Mouse (Mus musculus): ENCODE measurements at regions not wholly inside any gene's neighbourhood (a gene's known extent, or its start where the extent isn't known, plus 50 kb on each side); places are given as distances from the start of the nearest gene placed in this dataset.

- Histone ChIP-seq H3K27ac (no peak overlapping the region), H3K9me3 (ENCODE audit: control insufficient read depth, low read length) (no peaks in the 10 kb centered on the region), H3K27me3 (ENCODE audit: control insufficient read depth, insufficient read depth, low read length) (no peaks in the 10 kb centered on the region), H3K36me3 (replicated peaks; ENCODE audit: control insufficient read depth, insufficient read depth, low read depth) (no peaks in the 10 kb centered on the region), H3K4me1 (replicated peaks; ENCODE audit: control insufficient read depth in 2 of 2, insufficient read depth in 2 of 2, low read length in 1 of 2) (no peaks in the 10 kb centered on the region), H3K9ac (replicated peaks) (no peak overlapping the region), H3K4me2 (ENCODE audit: low read depth) (no peak overlapping the region), H3K4me3 (ENCODE audit: insufficient read depth in 1 of 2, low read depth in 2 of 2, low read length in 2 of 2) (no peak overlapping the region)
- no peak for DNase-seq (ENCODE audit: low read depth in 3 of 3, low spot score in 3 of 3)
- no peak for ATAC-seq (ENCODE audit: insufficient read depth)
- no peak for TF ChIP-seq CTCF (IDR thresholded peaks at IDR 0.05; ENCODE audit: low read depth)
- no peak for TF ChIP-seq EP300 (IDR thresholded peaks at IDR 0.05; ENCODE audit: low read depth)
These were observed 550.7 kb downstream of the Nxph1 start for GRCm38 (mm10) chr6:9498921-9499320.

DNA sequence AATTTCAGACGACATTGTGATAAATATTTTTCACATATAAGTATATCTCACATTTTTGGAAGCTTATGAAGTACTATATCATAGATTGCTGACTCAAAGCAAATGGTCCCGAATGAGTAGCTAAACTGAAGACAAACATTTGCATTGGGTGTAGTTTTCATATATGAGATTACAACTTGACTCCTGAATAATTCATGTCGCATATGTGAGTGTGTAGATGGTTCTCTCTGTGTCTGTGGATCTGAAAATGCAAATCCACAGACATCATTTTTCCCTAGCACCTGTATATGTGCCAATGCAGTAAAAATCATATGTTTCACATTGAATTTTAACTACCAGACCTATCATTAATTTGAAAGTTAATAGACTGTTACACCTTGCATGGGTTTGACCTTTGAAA, 586.2 kb downstream of the Nxph1 start:
- Histone ChIP-seq H3K27ac (no peak overlapping the region), H3K9me3 (ENCODE audit: control insufficient read depth, low read length) (no peaks in the 10 kb centered on the region), H3K9ac (replicated peaks) (no peak overlapping the region), H3K4me1 (replicated peaks; ENCODE audit: control insufficient read depth in 2 of 2, insufficient read depth in 2 of 2, low read length in 1 of 2) (no peaks in the 10 kb centered on the region), H3K4me2 (ENCODE audit: low read depth) (no peak overlapping the region), H3K36me3 (replicated peaks; ENCODE audit: control insufficient read depth, insufficient read depth, low read depth) (no peaks in the 10 kb centered on the region), H3K27me3 (ENCODE audit: control insufficient read depth, insufficient read depth, low read length) (no peaks in the 10 kb centered on the region), H3K4me3 (ENCODE audit: insufficient read depth in 1 of 2, low read depth in 2 of 2, low read length in 2 of 2) (no peak overlapping the region)
- TF ChIP-seq CTCF (IDR thresholded peaks at IDR 0.05; ENCODE audit: low read depth): no peak
- no peak for TF ChIP-seq EP300 (IDR thresholded peaks at IDR 0.05; ENCODE audit: low read depth)
- DNase-seq (ENCODE audit: low read depth in 3 of 3, low spot score in 3 of 3) (no peak), ATAC-seq (ENCODE audit: insufficient read depth) (no peak)
- WGBS (ENCODE audit: insufficient replicate concordance): 36% methylated on average over 3 of the region's 3 CpGs

GRCm38 (mm10) chr6:9538737-9539136, 590.5 kb downstream of the Nxph1 start:
- Histone ChIP-seq H3K9me3 (ENCODE audit: control insufficient read depth, low read length) (no peaks in the 10 kb centered on the region), H3K4me2 (ENCODE audit: low read depth) (no peak overlapping the region), H3K9ac (replicated peaks) (no peak overlapping the region), H3K27ac (no peak overlapping the region), H3K27me3 (ENCODE audit: control insufficient read depth, insufficient read depth, low read length) (no peaks in the 10 kb centered on the region), H3K4me3 (ENCODE audit: insufficient read depth in 1 of 2, low read depth in 2 of 2, low read length in 2 of 2) (no peak overlapping the region), H3K4me1 (replicated peaks; ENCODE audit: control insufficient read depth in 2 of 2, insufficient read depth in 2 of 2, low read length in 1 of 2) (no peaks in the 10 kb centered on the region), H3K36me3 (replicated peaks; ENCODE audit: control insufficient read depth, insufficient read depth, low read depth) (no peaks in the 10 kb centered on the region)
- TF ChIP-seq CTCF (IDR thresholded peaks at IDR 0.05; ENCODE audit: low read depth): no peak
- no peak for TF ChIP-seq EP300 (IDR thresholded peaks at IDR 0.05; ENCODE audit: low read depth)
- DNase-seq (ENCODE audit: low read depth in 3 of 3, low spot score in 3 of 3) (no peak), ATAC-seq (ENCODE audit: insufficient read depth) (no peak)
- WGBS (ENCODE audit: insufficient replicate concordance): 40% methylated on average over 2 of the region's 2 CpGs

- TF ChIP-seq EP300 (IDR thresholded peaks at IDR 0.05; ENCODE audit: low read depth) (no peak), CTCF (IDR thresholded peaks at IDR 0.05; ENCODE audit: low read depth) (no peak)
- Histone ChIP-seq H3K9ac (replicated peaks) (no peak overlapping the region), H3K4me2 (ENCODE audit: low read depth) (no peak overlapping the region), H3K4me3 (ENCODE audit: insufficient read depth in 1 of 2, low read depth in 2 of 2, low read length in 2 of 2) (no peak overlapping the region), H3K4me1 (replicated peaks; ENCODE audit: control insufficient read depth in 2 of 2, insufficient read depth in 2 of 2, low read length in 1 of 2) (no peaks in the 10 kb centered on the region), H3K9me3 (ENCODE audit: control insufficient read depth, low read length) (no peaks in the 10 kb centered on the region), H3K36me3 (replicated peaks; ENCODE audit: control insufficient read depth, insufficient read depth, low read depth) (no peaks in the 10 kb centered on the region), H3K27ac (no peak overlapping the region), H3K27me3 (ENCODE audit: control insufficient read depth, insufficient read depth, low read length) (no peaks in the 10 kb centered on the region)
- 50% methylated on average over 3 of the region's 3 CpGs for WGBS (ENCODE audit: insufficient replicate concordance)
- no peak for DNase-seq (ENCODE audit: low read depth in 3 of 3, low spot score in 3 of 3)
- ATAC-seq (ENCODE audit: insufficient read depth): no peak
These were observed 602.1 kb downstream of the Nxph1 start for GRCm38 (mm10) chr6:9550096-9550939.

GRCm38 (mm10) chr6:9563290-9564044, 615.2 kb downstream of the Nxph1 start:
- no peak overlapping the region for H3K4me2 ChIP-seq (ENCODE audit: low read depth)
- no peaks in the 10 kb centered on the region for H3K9me3 ChIP-seq (ENCODE audit: control insufficient read depth, low read length)
- no peaks in the 10 kb centered on the region for H3K36me3 ChIP-seq (replicated peaks; ENCODE audit: control insufficient read depth, insufficient read depth, low read depth)
- no peak overlapping the region for H3K27ac ChIP-seq
- TF ChIP-seq CTCF (IDR thresholded peaks at IDR 0.05; ENCODE audit: low read depth) (no peak), EP300 (IDR thresholded peaks at IDR 0.05; ENCODE audit: low read depth) (no peak)
- no peaks in the 10 kb centered on the region for H3K27me3 ChIP-seq (ENCODE audit: control insufficient read depth, insufficient read depth, low read length)
- WGBS (ENCODE audit: insufficient replicate concordance): 64% methylated on average over 6 of the region's 6 CpGs
- no peaks in the 10 kb centered on the region for H3K4me1 ChIP-seq (replicated peaks; ENCODE audit: control insufficient read depth in 2 of 2, insufficient read depth in 2 of 2, low read length in 1 of 2)
- ATAC-seq (ENCODE audit: insufficient read depth) (no peak), DNase-seq (ENCODE audit: low read depth in 3 of 3, low spot score in 3 of 3) (no peak)
- no peak overlapping the region for H3K4me3 ChIP-seq (ENCODE audit: insufficient read depth in 1 of 2, low read depth in 2 of 2, low read length in 2 of 2)
- no peak overlapping the region for H3K9ac ChIP-seq (replicated peaks)
